Mouse (Mus musculus) ES-E14 (cell line): ENCODE measurements around the gene Gm49450.

ENCODE experiments used
- HCFC1 ChIP-seq: IDR thresholded peaks from 2 replicates; pipeline ENCODE4 v1.6.1; 2012; ENCODE audit warnings: low read length, inconsistent platforms, borderline replicate concordance; ENCODE audit not compliant: insufficient read depth
- MAFK ChIP-seq: IDR thresholded peaks from 2 replicates; pipeline ENCODE4 v1.6.1; 2014; ENCODE audit warnings: mild to moderate bottlenecking, low read depth, low read length, inconsistent platforms; ENCODE audit not compliant: insufficient read depth

DNA sequence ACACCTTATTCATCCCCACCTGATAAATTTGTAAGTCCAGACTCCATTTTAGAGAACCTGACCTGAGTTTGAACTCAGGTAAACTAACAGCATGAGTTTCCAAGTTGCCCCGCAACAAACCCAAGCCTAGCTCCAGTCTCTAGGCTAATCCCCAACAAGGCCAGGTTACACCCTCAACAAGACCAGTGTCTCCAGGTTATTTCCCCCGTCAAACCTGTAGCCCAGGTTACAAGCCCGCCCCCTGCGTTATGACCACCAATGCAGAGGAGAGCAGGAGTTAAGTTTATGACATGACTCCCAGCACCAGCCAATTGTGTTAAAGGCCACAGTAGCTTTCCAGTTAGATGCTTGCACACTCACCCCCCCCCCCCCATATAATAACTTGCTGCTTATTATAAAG is 10.2 kb downstream of the Gm49450 start:
- TF ChIP-seq MAFK = no peak
- TF ChIP-seq HCFC1 = no peak
